ENCODE assay signal across 11 mouse cellular contexts in genomic region chr2:38851797-38852196, GRCm38 (mm10).
"Had no signal": no experiment of that assay in that cellular context is flagged by ENCODE, and none has a peak within 500 bp of the region (broad histone marks: within the 10 kb centered on the region; RNA-seq: fewer than 3 reads in every experiment).

No protein-coding gene starts in this region.

- H3K36me3 ChIP-seq: stomach, embryonic 15.5 days had no signal

- ATAC-seq: midbrain, embryonic 16.5 days had no signal

- H3K4me3 ChIP-seq: kidney, embryonic 15.5 days; left cerebral cortex, adult 2 months; limb, embryonic 15.5 days; midbrain, embryonic 12.5 days; stomach, embryonic 15.5 days had no signal

- H3K4me2 ChIP-seq: kidney, embryonic 15.5 days; limb, embryonic 15.5 days; midbrain, embryonic 12.5 days; stomach, embryonic 15.5 days had no signal

- DNase-seq: kidney, postnatal 25 days; lung, adult 18-20 months; right cerebral cortex, postnatal 14 days; thymus, postnatal 25 days had no signal

- H3K27ac ChIP-seq: kidney, embryonic 15.5 days; left cerebral cortex, adult 2 months; limb, embryonic 15.5 days; liver, embryonic 14.5 days; midbrain, embryonic 12.5 days; stomach, embryonic 15.5 days had no signal

- H3K9ac ChIP-seq: kidney, embryonic 15.5 days; limb, embryonic 15.5 days; liver, embryonic 14.5 days; midbrain, embryonic 12.5 days; stomach, embryonic 15.5 days had no signal

- H3K27me3 ChIP-seq: kidney, embryonic 15.5 days; limb, embryonic 15.5 days; midbrain, embryonic 12.5 days; stomach, embryonic 15.5 days had no signal

- H3K4me1 ChIP-seq: kidney, embryonic 15.5 days; limb, embryonic 15.5 days; midbrain, embryonic 12.5 days; stomach, embryonic 15.5 days had no signal

- H3K9me3 ChIP-seq: kidney, embryonic 15.5 days; limb, embryonic 15.5 days; midbrain, embryonic 12.5 days; stomach, embryonic 15.5 days had no signal
